Mouse (Mus musculus): Measurements from ENCODE around the gene Nlk. TPM values are rescaled to one million over a fixed set of nuclear protein-coding genes. Genes with fewer than 3 reads are reported as not detected.
"Not testable (repeated sequence)": the region's sequence is repeated elsewhere in the genome, so short reads cannot be mapped to it uniquely, and the experiment has no call there.

Nlk gene
- polyA plus RNA-seq, 1 experiment: 44.6 TPM

DNA sequence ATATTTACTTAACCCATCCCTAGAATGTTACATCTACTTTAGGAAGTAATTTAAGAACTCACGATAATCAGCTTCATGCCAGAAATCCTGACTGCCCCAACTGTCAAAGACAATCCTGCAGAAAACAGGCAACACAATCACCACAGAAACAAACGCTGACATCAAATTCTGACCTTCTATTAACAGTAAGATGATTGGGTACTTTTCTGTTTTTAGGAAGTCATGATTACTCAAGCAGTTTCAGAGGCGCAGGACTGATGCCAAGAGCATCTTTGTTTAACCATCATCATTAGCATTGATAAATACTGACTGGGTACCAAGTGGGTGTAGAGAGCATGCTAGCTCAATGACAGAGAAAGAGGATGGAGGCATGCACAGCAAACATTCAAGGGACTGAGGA is 96.7 kb downstream of the Nlk start:
- H3K27ac ChIP-seq (ENCODE audit: control insufficient read depth, insufficient read depth, low read depth, low read length, poor library complexity): no peak overlapping the region
- H3K4me1 ChIP-seq (ENCODE audit: control insufficient read depth, insufficient read depth, low read length): no peaks in the 10 kb centered on the region; the same call in 1 of the 2 replicates
- 22% methylated on average over 3 of the region's 3 CpGs for WGBS
- TF ChIP-seq CTCF (IDR thresholded peaks at IDR 0.05; ENCODE audit: control insufficient read depth, insufficient read depth, low read length) (no peak), POLR2A (IDR thresholded peaks at IDR 0.05; ENCODE audit: borderline replicate concordance, control insufficient read depth, low read depth, low read length) (no peak)
- no peak overlapping the region for H3K4me3 ChIP-seq (replicated peaks; ENCODE audit: control insufficient read depth, low read depth, low read length)

DNA sequence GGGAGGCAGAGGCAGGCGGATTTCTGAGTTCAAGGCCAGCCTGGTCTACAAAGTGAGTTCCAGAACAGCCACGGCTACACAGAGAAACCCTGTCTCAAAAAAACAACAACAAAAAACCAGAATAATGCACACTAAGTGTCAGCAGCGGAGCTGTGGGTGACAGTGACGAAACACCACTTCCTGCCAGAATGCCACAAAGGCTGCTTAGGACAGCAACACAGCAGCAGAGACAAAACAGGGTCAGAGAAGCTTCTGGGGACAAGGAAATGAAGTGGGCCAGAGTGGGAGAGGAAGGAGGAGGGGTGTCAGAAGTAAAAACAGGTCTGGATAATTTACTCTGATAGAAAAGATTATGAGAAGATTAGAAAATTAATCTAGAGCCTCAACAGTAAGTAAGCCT is 97.1 kb downstream of the Nlk start:
- Histone ChIP-seq H3K4me3 (replicated peaks; ENCODE audit: control insufficient read depth, low read depth, low read length) (no peak overlapping the region), H3K4me1 (ENCODE audit: control insufficient read depth, insufficient read depth, low read length) (no peaks in the 10 kb centered on the region; the same call in 1 of the 2 replicates), H3K27ac (ENCODE audit: control insufficient read depth, insufficient read depth, low read depth, low read length, poor library complexity) (peak overlapping the region; percentile 53)
- WGBS: 18% methylated on average over 4 of the region's 4 CpGs
- no peak for TF ChIP-seq POLR2A (IDR thresholded peaks at IDR 0.05; ENCODE audit: borderline replicate concordance, control insufficient read depth, low read depth, low read length)
- no peak for TF ChIP-seq CTCF (IDR thresholded peaks at IDR 0.05; ENCODE audit: control insufficient read depth, insufficient read depth, low read length)

DNA sequence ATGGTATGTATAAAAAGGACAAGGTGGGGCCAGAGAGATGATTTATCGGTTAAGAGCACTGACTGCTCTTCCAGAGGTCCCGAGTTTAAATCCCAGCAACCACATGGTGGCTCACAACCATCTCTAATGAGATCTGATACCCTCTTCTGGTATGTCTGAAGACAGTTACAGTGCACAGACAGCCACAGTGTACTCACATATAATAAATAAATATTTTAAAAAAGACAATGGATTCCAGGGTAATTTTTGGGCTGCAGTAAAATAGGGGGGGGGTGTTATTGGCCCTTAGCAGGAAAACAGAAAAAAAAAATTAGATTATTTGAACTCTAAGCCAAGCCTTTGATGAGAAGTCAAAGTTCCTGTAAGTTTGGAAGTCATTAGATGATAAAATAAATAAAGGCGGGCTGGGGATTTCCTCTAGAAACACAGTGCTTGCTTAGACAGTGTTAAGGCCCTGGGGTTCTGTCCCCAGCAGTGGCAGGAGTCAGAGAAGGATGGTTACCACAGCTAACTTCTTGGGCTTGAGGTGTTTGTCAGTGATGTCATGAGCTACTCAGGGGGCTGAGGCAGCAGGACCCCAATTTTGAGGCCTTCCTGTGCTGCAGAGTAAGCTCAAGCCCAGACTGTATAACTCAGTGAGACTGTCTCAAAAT is 98.3 kb downstream of the Nlk start:
- Histone ChIP-seq H3K27ac (ENCODE audit: control insufficient read depth, insufficient read depth, low read depth, low read length, poor library complexity) (no peak overlapping the region), H3K4me3 (replicated peaks; ENCODE audit: control insufficient read depth, low read depth, low read length) (no peak overlapping the region), H3K4me1 (ENCODE audit: control insufficient read depth, insufficient read depth, low read length) (no peaks in the 10 kb centered on the region; the same call in 1 of the 2 replicates)
- TF ChIP-seq POLR2A (IDR thresholded peaks at IDR 0.05; ENCODE audit: borderline replicate concordance, control insufficient read depth, low read depth, low read length): no peak
- no peak for TF ChIP-seq CTCF (IDR thresholded peaks at IDR 0.05; ENCODE audit: control insufficient read depth, insufficient read depth, low read length)
- 81% methylated on average over 3 of the region's 3 CpGs for WGBS

DNA sequence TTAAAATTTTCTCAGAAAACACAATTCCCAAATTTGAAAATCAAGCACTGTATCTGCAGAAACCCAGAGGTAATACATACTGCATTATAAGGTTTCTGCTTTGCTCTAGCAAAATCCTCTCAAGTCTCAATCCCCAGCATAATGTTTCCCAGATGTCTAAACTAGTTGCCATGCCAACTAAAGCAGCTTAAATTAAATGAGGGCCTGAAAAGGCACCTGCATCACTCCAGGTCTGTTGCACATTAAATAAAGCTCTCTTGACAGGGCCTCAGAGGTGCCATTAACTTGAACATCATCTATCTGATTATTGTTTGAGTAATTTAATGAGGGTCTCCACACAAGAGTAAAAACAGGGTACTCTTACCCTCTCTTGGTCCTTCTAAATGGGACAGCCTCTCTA is 100.4 kb downstream of the Nlk start:
- Histone ChIP-seq H3K4me3 (replicated peaks; ENCODE audit: control insufficient read depth, low read depth, low read length) (no peak overlapping the region), H3K27ac (ENCODE audit: control insufficient read depth, insufficient read depth, low read depth, low read length, poor library complexity) (no peak overlapping the region), H3K4me1 (ENCODE audit: control insufficient read depth, insufficient read depth, low read length) (no peaks in the 10 kb centered on the region; the same call in 1 of the 2 replicates)
- TF ChIP-seq POLR2A (IDR thresholded peaks at IDR 0.05; ENCODE audit: borderline replicate concordance, control insufficient read depth, low read depth, low read length): no peak
- no peak for TF ChIP-seq CTCF (IDR thresholded peaks at IDR 0.05; ENCODE audit: control insufficient read depth, insufficient read depth, low read length)

DNA sequence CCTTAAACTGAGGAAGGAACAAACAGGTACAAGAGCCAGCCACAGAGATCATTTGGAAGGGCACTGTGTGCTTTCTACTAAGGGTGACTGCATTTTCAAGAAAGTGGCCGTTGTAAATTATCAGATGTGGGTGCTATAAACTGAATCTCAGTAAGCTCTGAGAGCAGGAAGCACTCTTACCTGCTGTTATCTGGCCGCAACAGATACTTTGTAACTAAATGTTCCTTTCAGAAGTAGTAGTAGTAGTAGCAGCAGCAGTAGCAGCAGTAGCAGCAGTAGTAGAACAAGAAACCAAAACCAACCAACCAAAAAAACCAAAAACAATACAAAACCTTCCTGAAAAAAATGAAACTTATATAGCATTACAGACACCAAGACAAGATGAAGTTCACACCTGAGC is 101.4 kb downstream of the Nlk start:
- H3K4me1 ChIP-seq (ENCODE audit: control insufficient read depth, insufficient read depth, low read length): no peaks in the 10 kb centered on the region; the same call in 1 of the 2 replicates
- no peak overlapping the region for H3K4me3 ChIP-seq (replicated peaks; ENCODE audit: control insufficient read depth, low read depth, low read length)
- no peak overlapping the region for H3K27ac ChIP-seq (ENCODE audit: control insufficient read depth, insufficient read depth, low read depth, low read length, poor library complexity)
- 53% methylated on average over 2 of the region's 2 CpGs for WGBS
- TF ChIP-seq POLR2A (IDR thresholded peaks at IDR 0.05; ENCODE audit: borderline replicate concordance, control insufficient read depth, low read depth, low read length) (no peak), CTCF (IDR thresholded peaks at IDR 0.05; ENCODE audit: control insufficient read depth, insufficient read depth, low read length) (no peak)

DNA sequence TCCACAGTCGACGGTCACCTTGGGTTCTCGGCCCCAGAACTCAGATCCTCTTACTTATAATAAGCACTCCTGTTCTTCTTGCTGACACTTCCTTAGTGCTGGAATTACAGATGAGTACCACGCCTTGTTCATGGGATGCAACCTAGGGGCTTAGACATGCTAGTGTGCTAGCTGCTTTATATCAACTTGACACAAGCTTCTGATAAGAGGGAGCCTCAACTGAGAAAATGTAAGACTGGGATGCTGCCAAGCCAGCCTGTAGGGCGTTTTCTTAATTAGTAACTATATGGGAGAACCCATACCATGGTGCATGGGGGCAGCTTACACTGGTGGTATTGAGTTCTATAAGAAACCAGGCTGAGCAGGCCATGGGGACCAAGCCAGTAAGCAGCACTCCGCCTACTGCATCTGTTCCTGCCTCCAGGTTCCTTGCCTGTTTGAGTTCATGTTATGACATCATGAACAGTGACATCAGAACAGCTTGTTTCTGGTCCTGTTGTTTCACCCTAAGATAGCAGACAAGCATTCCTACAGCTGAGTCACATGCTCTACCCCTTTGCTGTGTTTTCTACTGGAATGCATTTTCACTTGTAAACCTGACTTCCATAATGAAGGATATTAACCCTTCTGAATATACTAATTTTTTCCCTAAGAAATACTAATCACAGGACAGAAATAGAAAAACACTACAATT is 102.8 kb downstream of the Nlk start:
- H3K27ac ChIP-seq (ENCODE audit: control insufficient read depth, insufficient read depth, low read depth, low read length, poor library complexity): no peak overlapping the region
- no peak for TF ChIP-seq POLR2A (IDR thresholded peaks at IDR 0.05; ENCODE audit: borderline replicate concordance, control insufficient read depth, low read depth, low read length)
- no peaks in the 10 kb centered on the region for H3K4me1 ChIP-seq (ENCODE audit: control insufficient read depth, insufficient read depth, low read length)
- WGBS: 74% methylated on average over 6 of the region's 6 CpGs
- no peak overlapping the region for H3K4me3 ChIP-seq (replicated peaks; ENCODE audit: control insufficient read depth, low read depth, low read length)

DNA sequence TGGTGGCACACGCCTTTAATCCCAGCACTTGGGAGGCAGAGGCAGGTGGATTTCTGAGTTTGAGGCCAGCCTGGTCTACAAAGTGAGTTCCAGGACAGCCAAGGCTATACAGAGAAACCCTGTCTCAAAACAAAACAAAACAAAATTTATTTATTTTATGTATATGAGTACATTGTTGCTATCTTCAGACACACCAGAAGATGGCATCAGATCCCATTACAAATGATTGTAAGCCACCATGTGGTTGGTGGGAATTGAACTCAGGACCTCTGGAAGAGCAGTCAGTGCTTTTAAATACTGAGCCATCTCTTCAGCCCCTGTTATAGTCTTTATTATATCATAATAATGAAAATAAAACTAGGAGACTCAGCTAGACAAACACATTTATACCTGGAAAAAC is 109.5 kb downstream of the Nlk start:
- not testable (repeated sequence) for H3K4me1 ChIP-seq (ENCODE audit: control insufficient read depth, insufficient read depth, low read length); H3K4me3 ChIP-seq (replicated peaks; ENCODE audit: control insufficient read depth, low read depth, low read length); H3K27ac ChIP-seq (ENCODE audit: control insufficient read depth, insufficient read depth, low read depth, low read length, poor library complexity)
- 89% methylated on average over 1 of the region's 1 CpGs for WGBS

DNA sequence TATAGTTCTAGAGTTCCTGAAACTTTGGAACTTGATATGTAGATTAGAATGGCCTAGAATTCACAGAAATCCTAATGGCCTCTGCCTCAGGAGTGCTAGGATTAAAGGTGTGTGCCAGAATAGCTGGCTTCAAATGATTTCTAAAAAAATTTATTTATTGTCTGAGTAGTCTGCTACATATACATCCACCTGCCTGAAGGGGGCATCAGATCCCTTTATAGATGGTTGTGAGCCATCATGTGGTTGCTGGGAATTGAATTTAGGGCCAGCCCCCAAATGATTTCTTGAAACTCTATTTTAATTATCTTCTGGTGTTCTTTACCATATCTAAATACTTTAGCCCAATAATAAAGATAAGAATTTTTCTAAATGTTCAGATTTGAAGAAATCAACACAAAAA is 111.1 kb downstream of the Nlk start:
- Histone ChIP-seq H3K4me1 (ENCODE audit: control insufficient read depth, insufficient read depth, low read length) (no peaks in the 10 kb centered on the region), H3K27ac (ENCODE audit: control insufficient read depth, insufficient read depth, low read depth, low read length, poor library complexity) (no peak overlapping the region), H3K4me3 (replicated peaks; ENCODE audit: control insufficient read depth, low read depth, low read length) (no peak overlapping the region)
- no peak for TF ChIP-seq POLR2A (IDR thresholded peaks at IDR 0.05; ENCODE audit: borderline replicate concordance, control insufficient read depth, low read depth, low read length)
- TF ChIP-seq CTCF (IDR thresholded peaks at IDR 0.05; ENCODE audit: control insufficient read depth, insufficient read depth, low read length): no peak

DNA sequence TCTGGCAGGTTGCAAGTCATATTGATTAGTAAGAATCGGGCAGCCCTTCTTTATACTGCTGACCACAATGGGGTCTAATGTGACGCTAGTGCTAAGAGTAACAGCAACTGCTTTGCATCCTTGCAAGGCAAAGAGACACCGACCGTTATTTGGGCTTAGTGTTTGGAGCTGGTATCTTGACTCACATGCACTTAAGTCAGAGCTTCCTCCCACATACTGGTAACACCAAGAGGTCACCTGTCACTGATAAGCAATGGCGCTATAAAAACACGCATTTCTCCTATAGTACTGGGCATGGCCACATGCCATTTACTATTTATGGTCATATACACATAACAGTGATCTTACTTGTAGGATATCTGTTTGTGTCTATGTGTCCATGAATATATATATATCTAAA is 114.3 kb downstream of the Nlk start:
- no peaks in the 10 kb centered on the region for H3K4me1 ChIP-seq (ENCODE audit: control insufficient read depth, insufficient read depth, low read length)
- no peak overlapping the region for H3K27ac ChIP-seq (ENCODE audit: control insufficient read depth, insufficient read depth, low read depth, low read length, poor library complexity)
- 66% methylated on average over 6 of the region's 6 CpGs for WGBS
- TF ChIP-seq POLR2A (IDR thresholded peaks at IDR 0.05; ENCODE audit: borderline replicate concordance, control insufficient read depth, low read depth, low read length) (no peak), CTCF (IDR thresholded peaks at IDR 0.05; ENCODE audit: control insufficient read depth, insufficient read depth, low read length) (no peak)
- no peak overlapping the region for H3K4me3 ChIP-seq (replicated peaks; ENCODE audit: control insufficient read depth, low read depth, low read length)

All from bone marrow, adult 2 months (tissue).